Mouse (Mus musculus): ENCODE measurements at regions not wholly inside any gene's neighbourhood (a gene's known extent, or its start where the extent isn't known, plus 50 kb on each side); places are given as distances from the start of the nearest gene placed in this dataset.
"Not testable (repeated sequence)": the region's sequence is repeated elsewhere in the genome, so short reads cannot be mapped to it uniquely, and the experiment has no call there.

DNA sequence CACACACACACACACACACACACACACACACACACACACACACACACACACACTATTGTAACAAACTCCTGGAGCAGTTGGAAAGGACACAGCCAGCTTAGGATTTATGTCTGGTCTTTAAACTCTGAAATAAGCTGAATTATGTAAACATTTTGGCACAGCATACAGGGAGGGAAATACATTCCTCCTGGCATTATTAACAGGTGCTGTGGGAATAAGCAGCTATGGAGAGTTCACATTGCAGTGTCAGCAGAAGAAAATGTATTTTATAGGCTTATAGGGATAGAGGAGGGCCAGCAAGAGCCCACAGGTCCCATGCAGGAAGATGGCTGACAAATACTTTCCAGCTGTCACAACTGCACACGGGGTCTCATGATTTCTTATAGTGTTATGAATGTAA lies 100.8 kb upstream of the Arhgap20 start:
- DNase-seq (ENCODE audit: low spot score), result no peak

GRCm38 (mm10) chr9:51664876-51665275 lies 100.3 kb upstream of the Arhgap20 start:
- DNase-seq (ENCODE audit: low spot score), result no peak

DNA sequence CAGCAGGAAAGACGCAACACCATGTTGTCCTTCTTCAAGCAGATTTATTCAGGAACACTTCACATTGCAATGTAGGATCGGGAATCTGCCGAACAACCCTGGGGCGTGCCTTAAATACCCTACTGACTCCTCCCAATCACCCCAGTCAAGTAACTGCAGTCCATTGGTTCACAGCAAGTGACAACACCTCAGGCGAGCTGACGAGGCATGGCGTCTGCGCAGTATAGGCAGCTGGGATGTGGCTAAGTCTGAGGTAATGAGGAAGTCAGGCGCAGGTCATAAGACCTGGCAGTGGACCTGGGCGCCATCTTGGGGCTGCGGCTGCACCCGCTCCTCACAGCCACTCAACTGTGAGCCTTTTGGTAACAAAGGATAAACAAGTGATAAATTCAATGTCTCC lies 96.2 kb upstream of the Arhgap20 start:
- not testable (repeated sequence) for DNase-seq (ENCODE audit: low spot score)

DNA sequence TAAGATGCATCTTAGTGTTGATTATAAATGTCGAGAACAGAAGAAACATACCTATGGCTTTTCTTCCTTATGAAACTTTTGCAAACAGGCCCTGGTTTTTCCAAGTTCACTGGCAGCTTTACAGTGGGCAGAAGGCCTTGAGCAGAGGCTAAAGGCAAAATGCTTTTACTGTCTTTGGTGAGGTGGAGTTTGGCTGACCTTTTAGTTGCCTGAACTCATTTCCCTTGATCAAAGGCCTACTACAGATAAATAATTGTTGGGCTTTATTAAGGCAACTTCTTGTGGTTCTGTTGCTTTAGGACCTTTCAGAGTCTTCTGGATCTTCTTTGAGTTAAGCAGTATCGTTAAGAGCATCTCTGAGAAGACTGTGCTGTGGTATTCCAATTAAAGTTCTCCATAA lies 94.6 kb upstream of the Arhgap20 start:
- no peak for DNase-seq (ENCODE audit: low spot score)

DNA sequence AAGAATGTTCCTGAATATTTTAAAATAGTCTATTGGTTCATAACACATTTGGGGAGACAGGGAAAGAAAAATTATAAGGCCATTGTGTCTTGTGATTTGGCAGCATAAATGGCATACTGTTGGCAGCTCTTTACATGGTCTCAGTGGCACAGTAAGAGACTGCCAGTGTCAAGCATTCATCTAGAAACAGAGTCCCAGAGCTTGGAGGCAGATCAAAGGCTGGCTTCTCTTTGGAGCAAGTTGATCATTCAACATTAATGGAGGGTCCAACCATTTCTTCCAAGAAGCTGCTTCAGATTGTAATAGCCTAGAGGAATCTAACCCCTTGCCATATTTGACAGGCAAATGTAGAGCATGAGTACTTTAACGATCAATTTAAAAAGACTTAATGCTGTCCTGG lies 78.6 kb upstream of the Arhgap20 start:
- DNase-seq (ENCODE audit: low spot score), result no peak

DNA sequence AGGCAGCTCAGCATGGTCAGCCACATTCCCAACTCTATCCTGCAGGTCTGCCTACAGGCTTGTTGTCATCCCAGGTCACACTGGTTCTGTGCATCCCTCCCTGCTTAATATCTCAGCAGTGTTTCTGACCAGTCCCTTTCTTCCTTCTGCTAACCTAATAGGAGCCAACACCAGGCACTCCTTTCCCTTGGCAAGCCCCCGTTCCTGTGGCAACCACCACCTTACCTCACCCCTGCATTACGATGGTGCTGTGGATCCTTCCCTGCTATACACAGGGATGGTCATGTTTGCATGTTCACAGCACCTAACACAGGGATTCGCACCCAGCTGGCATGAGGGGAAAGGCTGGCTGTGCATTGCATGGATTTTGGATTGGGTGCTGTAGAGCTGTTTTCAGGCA lies 50.8 kb upstream of the Arhgap20 start:
- DNase-seq (ENCODE audit: low spot score), result no peak
